Mouse (Mus musculus) neural tube, embryonic 11.5 days (tissue): ENCODE measurements around the gene Kif26b. TPM values are rescaled to one million over a fixed set of nuclear protein-coding genes. Genes with fewer than 3 reads are reported as not detected.

Experiments
- ATAC-seq: fragments of 200-750 bp; cut with Nextera tagmentation; 2 replicates; pipeline ENCODE4 v1.8.0; 2017; ENCODE audit warnings: moderate number of reproducible peaks, mild to moderate bottlenecking, moderate TSS enrichment, moderate library complexity; ENCODE audit not compliant: insufficient read depth, low FRiP score, low TSS enrichment
- DNase-seq: peaks from one replicate; pipeline ENCODE4 v3.0.0-alpha.2; 2015; ENCODE audit warnings: low spot score
- H3K27ac ChIP-seq: fragments of 300-500 bp; sonication (generic); 2 replicates; pipeline ENCODE4 v1.5.1; 2014; ENCODE audit warnings: low read depth, mild to moderate bottlenecking, low read length
- H3K27me3 ChIP-seq: fragments of 300-500 bp; sonication (generic); 2 replicates; pipeline ENCODE4 v1.6.1; 2014; ENCODE audit warnings: mild to moderate bottlenecking, low read length, mixed read lengths; ENCODE audit not compliant: control insufficient read depth, insufficient read depth
- H3K36me3 ChIP-seq: fragments of 300-500 bp; sonication (generic); 2 replicates; pipeline ENCODE4 v1.6.1; 2014; ENCODE audit warnings: mild to moderate bottlenecking, low read length, moderate library complexity, mixed read lengths; ENCODE audit not compliant: control insufficient read depth, insufficient read depth
- H3K4me1 ChIP-seq: fragments of 300-500 bp; sonication (generic); 2 replicates; pipeline ENCODE4 v1.6.1; 2014; ENCODE audit warnings: low read length, mixed read lengths; ENCODE audit not compliant: control insufficient read depth, insufficient read depth
- H3K4me2 ChIP-seq: fragments of 300-500 bp; sonication (generic); 2 replicates; pipeline ENCODE4 v1.6.1; 2014; ENCODE audit warnings: low read depth, mild to moderate bottlenecking, moderate library complexity
- H3K4me3 ChIP-seq: fragments of 300-500 bp; sonication (generic); 2 replicates; pipeline ENCODE4 v1.5.1; 2014; ENCODE audit warnings: low read depth, low read length
- H3K9ac ChIP-seq: fragments of 300-500 bp; sonication (generic); 2 replicates; pipeline ENCODE4 v1.6.1; 2014; ENCODE audit warnings: mild to moderate bottlenecking, low read length
- H3K9me3 ChIP-seq: fragments of 300-500 bp; sonication (generic); 2 replicates; pipeline ENCODE4 v1.6.1; 2016; ENCODE audit warnings: low read length; ENCODE audit not compliant: control insufficient read depth
- WGBS: fragments of 180-500 bp; shearing (Covaris S2); extraction: QIAGEN DNeasy Blood & Tissue Kit; methylation state at CpG from one replicate; pipeline ENCODE4 v1.1.7; 2014; 5-methylcytosine and 5-hydroxymethylcytosine counted together
- polyA plus RNA-seq: library from polyadenylated mRNA; unstranded; fragments of >200 nt; fragmentation: Nextera tagmentation; extraction: Ambion mirVana; gene quantifications from 2 replicates; pipeline ENCODE4 v1.2.1, GENCODE M21; 2014

The Kif26b gene
- polyA plus RNA-seq, 1 experiment from 2014 or later = 6.5 TPM

- H3K27ac ChIP-seq = no peak overlapping the region
- no peak overlapping the region for H3K4me2 ChIP-seq
- H3K4me3 ChIP-seq = no peak overlapping the region
- no peaks in the 10 kb centered on the region; the same call in 1 of the 2 replicates for H3K4me1 ChIP-seq
- H3K9me3 ChIP-seq = no peaks in the 10 kb centered on the region
- no peaks in the 10 kb centered on the region for H3K36me3 ChIP-seq
- H3K9ac ChIP-seq = no peak overlapping the region
- no peak for DNase-seq
- ATAC-seq = no peak
- no peaks in the 10 kb centered on the region for H3K27me3 ChIP-seq
Observed at GRCm38 (mm10) chr1:178980185-178980584, 451.3 kb downstream of the Kif26b start.

GRCm38 (mm10) chr1:178981641-178982040, 452.7 kb downstream of the Kif26b start:
- Histone ChIP-seq H3K4me3 (no peak overlapping the region), H3K4me2 (no peak overlapping the region), H3K4me1 (no peaks in the 10 kb centered on the region; the same call in 1 of the 2 replicates), H3K36me3 (no peaks in the 10 kb centered on the region), H3K9ac (no peak overlapping the region), H3K27ac (no peak overlapping the region), H3K27me3 (no peaks in the 10 kb centered on the region), H3K9me3 (no peaks in the 10 kb centered on the region)
- no peak for ATAC-seq
- 75% methylated on average over 5 of the region's 5 CpGs for WGBS
- DNase-seq = no peak

GRCm38 (mm10) chr1:178988176-178988575, 459.3 kb downstream of the Kif26b start:
- H3K9ac ChIP-seq = no peak overlapping the region
- 76% methylated on average over 1 of the region's 1 CpGs for WGBS

More at GRCm38 (mm10) chr1:178988176-178988575, 459.3 kb downstream of the Kif26b start:
- Histone ChIP-seq H3K9me3 (no peaks in the 10 kb centered on the region), H3K27ac (no peak overlapping the region), H3K4me3 (no peak overlapping the region), H3K27me3 (no peaks in the 10 kb centered on the region), H3K4me1 (no peaks in the 10 kb centered on the region), H3K36me3 (no peaks in the 10 kb centered on the region), H3K4me2 (no peak overlapping the region)
- ATAC-seq = no peak
- no peak for DNase-seq

Other genes with a start within 250 kb of the Kif26b start
- gene Cox20, start 210.0 kb upstream of the Kif26b start, polyA plus RNA-seq = 102 and 104 TPM in 2 replicates
- 801 and 816 TPM in 2 replicates for gene Hnrnpu, start 191.3 kb upstream of the Kif26b start, polyA plus RNA-seq
- gene Efcab2, start 123.0 kb upstream of the Kif26b start, polyA plus RNA-seq = 6.8 and 9.5 TPM in 2 replicates